Mouse (Mus musculus) C2C12 (cell line): ENCODE results near the gene Pard3.

Experiments
- CTCF ChIP-seq: IDR thresholded peaks from one replicate; pipeline ENCODE4 v1.5.1; 2011; ENCODE audit not compliant: control insufficient read depth, insufficient read depth, insufficient read length
- FOSL1 ChIP-seq: IDR thresholded peaks from one replicate; pipeline ENCODE4 v1.8.0; 2011; ENCODE audit warnings: mild to moderate bottlenecking, low read length; ENCODE audit not compliant: poor library complexity, insufficient read depth, severe bottlenecking
- MYOG ChIP-seq: IDR thresholded peaks from one replicate; pipeline ENCODE4 v1.6.1; 2011; ENCODE audit not compliant: control insufficient read depth, insufficient read length; ENCODE audit errors: extremely low read depth
- USF1 ChIP-seq: IDR thresholded peaks from one replicate; pipeline ENCODE4 v1.6.1; 2011; ENCODE audit warnings: low read depth, mild to moderate bottlenecking, control low read depth, moderate library complexity

- TF ChIP-seq CTCF = no peak
- no peak for TF ChIP-seq MYOG
- no peak for TF ChIP-seq USF1
- TF ChIP-seq FOSL1 = no peak
Measured at GRCm38 (mm10) chr8:127214338-127214737, 150.6 kb downstream of the Pard3 start.
